Comparison of ENCODE assay signal across 21 mouse cellular contexts in the genomic region with DNA sequence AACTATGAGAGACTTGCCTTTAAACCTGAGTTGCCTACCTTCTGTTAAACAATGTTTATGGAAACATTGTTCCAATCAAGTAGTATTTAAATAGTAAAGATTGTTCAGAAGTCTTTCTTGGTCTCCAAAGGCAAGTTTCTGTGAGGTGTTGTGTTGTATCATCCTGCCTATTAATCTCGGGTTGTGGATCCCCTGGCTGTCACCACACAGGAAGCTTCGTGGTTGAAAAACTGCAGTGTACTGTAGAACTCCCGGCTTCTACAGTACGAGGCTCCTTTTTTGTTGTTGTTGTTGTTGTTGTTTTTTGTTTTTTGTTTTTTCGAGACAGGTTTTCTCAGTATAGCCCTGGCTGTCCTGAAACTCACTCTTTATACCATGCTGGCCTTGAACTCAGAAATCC. TPM values are rescaled to one million over a fixed set of nuclear protein-coding genes. Genes with fewer than 3 reads are reported as not detected.
DNase-seq lines count a peak whose midpoint lies in the region; ATAC-seq lines count a peak whose summit lies in the region.
"Had no signal": no experiment of that assay in that cellular context is flagged by ENCODE, and none has a peak within 500 bp of the region (broad histone marks: within the 10 kb centered on the region; RNA-seq: fewer than 3 reads in every experiment).

No protein-coding gene starts in this region.

- intact Hi-C loops in heart, postnatal 14 days (cut with DNase I): no loop called here
- intact Hi-C loops in left cerebral cortex, postnatal 14 days (cut with DNase I): no loop called here

- DNase-seq in 416B (ENCODE audit: low read depth): peak; percentile 9
- peak; percentile 7 for DNase-seq in CD4-positive, CD25-positive, alpha-beta regulatory T cell, adult 2 months (ENCODE audit: low read depth, low spot score)
- DNase-seq in induced T-regulatory cell, adult 2 months (ENCODE audit: low read depth): peak; percentile 43
- DNase-seq in adrenal gland, adult 8-10 months: no peak
- no peak for DNase-seq in heart, postnatal 14 days
- DNase-seq in left cerebral cortex, postnatal 14 days (ENCODE audit: low spot score in 2 of 2): no peak
- DNase-seq: adrenal gland, adult 2 months; adrenal gland, postnatal 14 days; adrenal gland, postnatal 36 days; B cell, adult 2 months; cerebellum, adult 11-12 months; cerebellum, adult 2 months; cerebellum, adult 9-10 months; cerebellum, postnatal 10 days; cerebellum, postnatal 25 days; embryo, embryonic 11 days; forebrain, postnatal 0 days had no signal

- peak; percentile 46 for ATAC-seq in activated CD4-positive, CD25-positive, alpha-beta regulatory T cell, adult 4 months
- ATAC-seq: forebrain, embryonic 15.5 days; forebrain, postnatal 0 days; Patski had no signal

RNA-seq across cellular contexts. Expression of a gene that starts 29.2 kb away (rescaled TPM):
- 100 to 1,000 TPM; 120 to 133 TPM for polyA plus RNA-seq in activated CD4-positive, CD25-positive, alpha-beta regulatory T cell, adult 4 months (2017; shearing (Covaris generic))
- total RNA-seq in adrenal gland, adult 8-10 months (2022): 10 to 100 TPM; 44.5 to 54.9 (median 53.3) TPM
- 10 to 100 TPM; 30.6 to 32.1 TPM for total RNA-seq in heart, postnatal 14 days (2021)
- 10 to 100 TPM; 50.4 to 50.5 TPM for total RNA-seq in left cerebral cortex, postnatal 14 days (2021)

RNA-seq across cellular contexts. Expression of a gene that starts 46.7 kb away (rescaled TPM):
- under 1 TPM; 0.32 to 0.33 TPM for polyA plus RNA-seq in activated CD4-positive, CD25-positive, alpha-beta regulatory T cell, adult 4 months (2017; shearing (Covaris generic))
- total RNA-seq in adrenal gland, adult 8-10 months (2022): 1 to 10 TPM; 3.6 to 6.4 (median 5.1) TPM
- total RNA-seq in heart, postnatal 14 days (2021): 1 to 10 TPM; 6.5 to 7.2 TPM
- 1 to 10 TPM; 2.9 to 3.1 TPM for total RNA-seq in left cerebral cortex, postnatal 14 days (2021)
- polyA plus RNA-seq: G1E had no signal

Comparison
In these comparisons a context has a peak if more than half of its experiments do, and no peak if none do; other contexts are left out.
1. DNase-seq: peak in 416B (single experiment), CD4-positive, CD25-positive, alpha-beta regulatory T cell, adult 2 months (single experiment) and induced T-regulatory cell, adult 2 months (single experiment); none in adrenal gland, adult 8-10 months (single experiment), heart, postnatal 14 days (0 of 2) and left cerebral cortex, postnatal 14 days (0 of 2).